Mouse (Mus musculus) lung, postnatal 0 days (tissue): Measurements from ENCODE around the gene Mob1a.

Experiments used
- CTCF ChIP-seq: IDR thresholded peaks from 2 replicates; pipeline ENCODE4 v1.5.1; 2016; ENCODE audit warnings: antibody characterized with exemption, mild to moderate bottlenecking
- EP300 ChIP-seq: IDR thresholded peaks from 2 replicates; pipeline ENCODE4 v1.6.1; 2016; ENCODE audit warnings: antibody characterized with exemption, mild to moderate bottlenecking, control low read depth

DNA sequence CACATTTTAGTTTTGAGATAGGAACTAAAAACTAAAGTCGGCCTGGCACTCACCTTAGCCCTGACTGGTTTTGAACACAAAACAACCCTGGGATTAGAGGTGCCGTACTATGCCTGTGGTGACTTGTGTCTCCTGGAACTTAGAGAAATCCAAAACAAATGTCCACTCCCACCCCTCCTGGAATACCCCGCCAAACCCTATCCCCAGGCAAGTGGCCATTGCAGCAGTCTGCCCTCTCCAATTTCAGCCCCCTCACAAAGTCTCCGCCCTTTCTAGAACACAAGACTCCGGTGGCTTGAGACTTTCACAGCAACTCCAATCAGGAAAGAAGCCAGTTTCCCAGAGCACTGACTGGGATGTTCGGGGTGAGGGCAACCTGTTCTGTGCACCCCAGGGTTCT, 23.1 kb downstream of the Mob1a start, which contains the start of gene Bola3:
- TF ChIP-seq EP300, result no peak
- TF ChIP-seq CTCF, result no peak
